Mouse (Mus musculus) liver, embryonic 14.5 days (tissue): ENCODE data around the gene B3gnt2. TPM values are rescaled to one million over a fixed set of nuclear protein-coding genes. Genes with fewer than 3 reads are reported as not detected.

ENCODE experiments used
- ATAC-seq: fragments of 200-750 bp; cut with Nextera tagmentation; 2 replicates; pipeline ENCODE4 v1.8.0; 2017; ENCODE audit warnings: moderate number of reproducible peaks, mild to moderate bottlenecking, moderate library complexity; ENCODE audit not compliant: insufficient read depth
- DNase-seq, 3 experiments: peaks; one replicate each; pipeline ENCODE4 v3.0.0-alpha.2; 2012 to 2013; ENCODE audit warnings: low read depth in 3 of 3, low spot score in 3 of 3
- H3K27ac ChIP-seq: fragments of 300-500 bp; sonication (generic); 2 replicates; pipeline ENCODE4 v1.5.1; 2014; ENCODE audit warnings: moderate library complexity, mild to moderate bottlenecking, control low read depth, inconsistent platforms
- H3K27me3 ChIP-seq: fragments of 300-500 bp; sonication (generic); 2 replicates; pipeline ENCODE4 v1.6.1; 2014; ENCODE audit warnings: mild to moderate bottlenecking, low read length, moderate library complexity; ENCODE audit not compliant: control insufficient read depth, insufficient read depth
- H3K36me3 ChIP-seq: fragments of 300-500 bp; sonication (generic); replicated peaks from 2 replicates; pipeline ENCODE4 v1.6.1; 2014; ENCODE audit warnings: low read depth; ENCODE audit not compliant: control insufficient read depth, insufficient read depth
- H3K4me1 ChIP-seq, 2 experiments: fragments of 200-500 bp in 1 of 2; fragments of 300-500 bp in 1 of 2; sonication (generic) in 1 of 2; replicated peaks; 2 replicates each; pipeline ENCODE4 v1.6.1; 2012 to 2014; ENCODE audit warnings: antibody characterized with exemption in 1 of 2, inconsistent platforms in 1 of 2, low read length in 1 of 2; ENCODE audit not compliant: control insufficient read depth in 2 of 2, insufficient read depth in 2 of 2
- H3K4me2 ChIP-seq: fragments of 300-500 bp; sonication (generic); 2 replicates; pipeline ENCODE4 v1.6.1; 2014; ENCODE audit warnings: low read depth, mild to moderate bottlenecking, control low read depth, moderate library complexity
- H3K4me3 ChIP-seq, 2 experiments: fragments of 200-500 bp in 1 of 2; fragments of 300-500 bp in 1 of 2; sonication (generic) in 1 of 2; 2 replicates each; pipeline ENCODE4 v1.5.1; 2012 to 2014; ENCODE audit warnings: low read depth in 2 of 2, low read length in 2 of 2, mild to moderate bottlenecking in 2 of 2, control low read depth in 1 of 2, inconsistent platforms in 1 of 2, moderate library complexity in 1 of 2; ENCODE audit not compliant: insufficient read depth in 1 of 2
- H3K9ac ChIP-seq: fragments of 300-500 bp; sonication (generic); replicated peaks from 2 replicates; pipeline ENCODE4 v1.6.1; 2014; ENCODE audit warnings: mild to moderate bottlenecking, control low read depth, moderate library complexity
- H3K9me3 ChIP-seq: fragments of 300-500 bp; sonication (generic); 2 replicates; pipeline ENCODE4 v1.6.1; 2016; ENCODE audit warnings: low read length, mixed read lengths; ENCODE audit not compliant: control insufficient read depth
- CTCF ChIP-seq: IDR thresholded peaks from 2 replicates; pipeline ENCODE4 v1.5.1; 2016; ENCODE audit warnings: antibody characterized with exemption, low read depth, control low read depth
- EP300 ChIP-seq: IDR thresholded peaks from 2 replicates; pipeline ENCODE4 v1.6.1; 2016; ENCODE audit warnings: antibody characterized with exemption, low read depth
- WGBS: fragments of 180-500 bp; shearing (Covaris S2); extraction: QIAGEN DNeasy Blood & Tissue Kit; methylation state at CpG from one replicate; pipeline ENCODE4 v1.1.7; 2014; ENCODE audit not compliant: insufficient replicate concordance; 5-methylcytosine and 5-hydroxymethylcytosine counted together
- polyA plus RNA-seq, 2 experiments: library from polyadenylated mRNA; depleted of rRNA in 1 of 2; stranded (reverse) in 1 of 2; unstranded in 1 of 2; fragments of >200 nt; fragmentation: Nextera tagmentation in 1 of 2; extraction: Ambion mirVana in 1 of 2; gene quantifications; 2 replicates each; pipeline versions ENCODE4 v1.2.1 to v1.2.3; 2012 to 2014

Gene B3gnt2
- polyA plus RNA-seq, 2 experiments, result 2.3 to 3.6 TPM

- 70% methylated on average over 4 of the region's 4 CpGs for WGBS
Observed at GRCm38 (mm10) chr11:22897127-22897526, 36.4 kb upstream of the B3gnt2 start.

DNA sequence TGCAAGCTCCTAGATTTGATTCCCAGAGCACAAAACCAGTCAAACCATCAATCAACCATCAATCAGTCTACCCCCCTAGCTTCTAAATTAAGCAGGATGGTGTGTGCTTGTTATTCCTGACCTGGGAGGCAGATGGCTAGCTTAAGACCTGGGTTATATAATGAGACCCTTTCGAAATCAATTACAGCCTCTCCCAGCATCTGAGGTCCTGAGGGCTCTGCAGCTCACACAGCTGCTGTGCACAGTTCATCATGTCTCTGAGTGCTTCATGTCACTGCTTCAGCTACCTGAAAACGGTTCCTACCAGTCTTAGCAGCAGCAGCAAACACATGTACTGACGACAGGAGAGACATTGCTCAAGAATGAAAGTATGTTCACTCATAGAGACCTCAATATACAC is 32.3 kb upstream of the B3gnt2 start:
- WGBS, result 62% methylated on average over 3 of the region's 3 CpGs
- no peak overlapping the region for H3K4me3 ChIP-seq
- H3K9ac ChIP-seq, result no peak overlapping the region
- DNase-seq, result no peak
- H3K4me1 ChIP-seq, result no peaks in the 10 kb centered on the region; a peak in 1 of 4 replicates
- no peaks in the 10 kb centered on the region for H3K9me3 ChIP-seq
- H3K27ac ChIP-seq, result no peak overlapping the region
- TF ChIP-seq CTCF (no peak), EP300 (no peak)
- ATAC-seq, result no peak
- H3K27me3 ChIP-seq, result no peaks in the 10 kb centered on the region
- no peak overlapping the region for H3K4me2 ChIP-seq
- H3K36me3 ChIP-seq, result no peaks in the 10 kb centered on the region

More at GRCm38 (mm10) chr11:22897127-22897526, 36.4 kb upstream of the B3gnt2 start:
- Histone ChIP-seq H3K36me3 (no peaks in the 10 kb centered on the region), H3K9me3 (no peaks in the 10 kb centered on the region), H3K4me3 (no peak overlapping the region), H3K4me2 (no peak overlapping the region), H3K4me1 (peaks cover 0 to 3% of the 10 kb centered on the region in 2 experiments; a peak in 1 of 4 replicates), H3K27me3 (no peaks in the 10 kb centered on the region), H3K9ac (no peak overlapping the region), H3K27ac (no peak overlapping the region)
- TF ChIP-seq EP300, result no peak
- no peak for TF ChIP-seq CTCF
- no peak for ATAC-seq
- DNase-seq, result no peak

DNA sequence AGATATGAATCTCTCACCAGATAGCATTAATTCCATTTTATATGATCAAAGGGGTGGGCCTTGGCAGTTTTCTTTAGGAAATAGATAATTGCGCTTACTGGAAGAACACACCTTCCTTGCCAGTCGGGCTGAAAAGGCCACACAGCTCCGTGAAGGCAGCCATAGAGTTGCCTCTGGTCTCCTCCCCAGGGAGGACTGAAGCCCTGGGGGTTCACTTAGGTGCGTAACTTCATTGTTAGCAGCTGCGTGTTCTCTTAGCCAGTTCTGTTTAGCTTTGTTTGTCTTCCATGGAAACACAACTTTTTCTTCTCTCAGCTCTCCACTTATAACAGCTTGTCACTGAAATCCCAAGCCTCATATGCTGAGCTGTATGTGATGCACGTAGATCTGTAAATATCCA is 31.7 kb upstream of the B3gnt2 start:
- no peak for TF ChIP-seq EP300
- TF ChIP-seq CTCF, result no peak
- Histone ChIP-seq H3K4me1 (no peaks in the 10 kb centered on the region; a peak in 1 of 4 replicates), H3K27me3 (no peaks in the 10 kb centered on the region), H3K4me3 (no peak overlapping the region), H3K4me2 (no peak overlapping the region), H3K36me3 (no peaks in the 10 kb centered on the region), H3K9me3 (no peaks in the 10 kb centered on the region), H3K27ac (no peak overlapping the region), H3K9ac (no peak overlapping the region)
- no peak for ATAC-seq
- no peak for DNase-seq
- WGBS, result 64% methylated on average over 6 of the region's 6 CpGs

- no peak overlapping the region for H3K4me3 ChIP-seq
- no peaks in the 10 kb centered on the region; a peak in 1 of 4 replicates for H3K4me1 ChIP-seq
- no peaks in the 10 kb centered on the region for H3K27me3 ChIP-seq
- DNase-seq (no peak), ATAC-seq (no peak)
- H3K36me3 ChIP-seq, result no peaks in the 10 kb centered on the region
- WGBS, result 61% methylated on average over 7 of the region's 7 CpGs
- no peak overlapping the region for H3K9ac ChIP-seq
- no peak overlapping the region for H3K4me2 ChIP-seq
- TF ChIP-seq CTCF, result no peak
- no peak for TF ChIP-seq EP300
- H3K9me3 ChIP-seq, result no peaks in the 10 kb centered on the region
- H3K27ac ChIP-seq, result no peak overlapping the region
Observed at GRCm38 (mm10) chr11:22891876-22892275, 31.1 kb upstream of the B3gnt2 start.

- Histone ChIP-seq H3K36me3 (no peaks in the 10 kb centered on the region), H3K4me2 (no peak overlapping the region), H3K4me1 (no peaks in the 10 kb centered on the region; a peak in 1 of 4 replicates), H3K4me3 (no peak overlapping the region), H3K9me3 (no peaks in the 10 kb centered on the region), H3K27ac (no peak overlapping the region), H3K27me3 (no peaks in the 10 kb centered on the region), H3K9ac (no peak overlapping the region)
- ATAC-seq, result no peak
- 32% methylated on average over 9 of the region's 9 CpGs for WGBS
- DNase-seq, result no peak
- TF ChIP-seq CTCF (no peak), EP300 (no peak)
Observed at GRCm38 (mm10) chr11:22891242-22891641, 30.5 kb upstream of the B3gnt2 start.
